Comparison of ENCODE assay signal across 8 mouse cellular contexts in genomic region chr10:80292251-80293146, GRCm38 (mm10). TPM values are rescaled to one million over a fixed set of nuclear protein-coding genes. Genes with fewer than 3 reads are reported as not detected.
DNase-seq lines count a peak whose midpoint lies in the region; ATAC-seq lines count a peak whose summit lies in the region.

Rps15 (plus strand) TSS chr10:80292453.

- H3K4me3 ChIP-seq in hindbrain, embryonic 15.5 days, result peak within 1 kb of the TSS; percentile 85

- no peaks in the 10 kb centered on the region for H3K27me3 ChIP-seq in hindbrain, embryonic 15.5 days

- H3K4me2 ChIP-seq in hindbrain, embryonic 15.5 days, result peak within 1 kb of the TSS; percentile 84

- under 1% methylated on average over 72 of the region's 72 CpGs for WGBS in hindbrain, embryonic 15.5 days

- ATAC-seq in hindbrain, embryonic 15.5 days (ENCODE audit: low FRiP score, low read depth), result peak; percentile 81

- H3K4me1 ChIP-seq in hindbrain, embryonic 15.5 days (replicated peaks), result peaks cover 49% of the 10 kb centered on the region

- H3K36me3 ChIP-seq in hindbrain, embryonic 15.5 days, result peaks cover 24% of the 10 kb centered on the region

- peak; percentile 96 for DNase-seq in T-cell, adult 2 months (ENCODE audit: low spot score)
- DNase-seq in cerebellum, postnatal 36 days, result peak; percentile 95 to 97
- peak; percentile 89 to 93 for DNase-seq in frontal cortex, postnatal 36 days (ENCODE audit: low spot score in 2 of 2)
- DNase-seq in left cerebral cortex, adult 11 months (ENCODE audit: low spot score), result peak; percentile 84
- peak; percentile 97 for DNase-seq in lung, postnatal 4 days
- peak; percentile 92 for DNase-seq in retina, postnatal 7 days (ENCODE audit: low read depth, low spot score)
- peak; percentile 88 for DNase-seq in urinary bladder, adult 2 months (ENCODE audit: low spot score)

- peak within 1 kb of the TSS; percentile 93 for H3K27ac ChIP-seq in hindbrain, embryonic 15.5 days (replicated peaks)

- H3K9ac ChIP-seq in hindbrain, embryonic 15.5 days, result peak within 1 kb of the TSS; percentile 96

- H3K9me3 ChIP-seq in hindbrain, embryonic 15.5 days, result no peaks in the 10 kb centered on the region

RNA-seq across cellular contexts. Expression of gene Rps15, which starts in this region (rescaled TPM):
- polyA plus RNA-seq in hindbrain, embryonic 15.5 days (2015; fragmentation: Nextera tagmentation; extraction: Ambion mirVana), result 551 and 587 TPM in 2 replicates
- polyA plus RNA-seq in urinary bladder, adult 2 months (2012; rRNA removed), result 3,215 and 3,453 TPM in 2 replicates

Comparison
In these comparisons a context has a peak if more than half of its experiments do, and no peak if none do; other contexts are left out.
1. Peak in every context shown above with its lines: DNase-seq, ATAC-seq, H3K4me3 ChIP-seq and H3K27ac ChIP-seq.